Mouse (Mus musculus) midbrain, embryonic 16.5 days (tissue): ENCODE results near the gene Pth2. TPM values are rescaled to one million over a fixed set of nuclear protein-coding genes. Genes with fewer than 3 reads are reported as not detected.

Experiments
- ATAC-seq: fragments of 200-750 bp; cut with Nextera tagmentation; 2 replicates; pipeline ENCODE4 v1.8.0; 2017; ENCODE audit warnings: moderate TSS enrichment
- H3K27ac ChIP-seq: fragments of 300-500 bp; sonication (generic); 2 replicates; pipeline ENCODE4 v1.5.1; 2014; ENCODE audit warnings: mild to moderate bottlenecking, low read length, mixed read lengths
- H3K27me3 ChIP-seq: fragments of 300-500 bp; sonication (generic); 2 replicates; pipeline ENCODE4 v1.6.1; 2014; ENCODE audit warnings: low read depth, low read length, mixed read lengths; ENCODE audit not compliant: control insufficient read depth, insufficient read depth
- H3K36me3 ChIP-seq: fragments of 300-500 bp; sonication (generic); 2 replicates; pipeline ENCODE4 v1.6.1; 2014; ENCODE audit warnings: mild to moderate bottlenecking, low read length, moderate library complexity, mixed read lengths; ENCODE audit not compliant: control insufficient read depth, insufficient read depth
- H3K4me1 ChIP-seq: fragments of 300-500 bp; sonication (generic); 2 replicates; pipeline ENCODE4 v1.6.1; 2014; ENCODE audit warnings: mild to moderate bottlenecking, low read length, mixed read lengths; ENCODE audit not compliant: control insufficient read depth, insufficient read depth
- H3K4me2 ChIP-seq: fragments of 300-500 bp; sonication (generic); 2 replicates; pipeline ENCODE4 v1.6.1; 2014; ENCODE audit warnings: mild to moderate bottlenecking, low read length, mixed read lengths
- H3K4me3 ChIP-seq: fragments of 300-500 bp; sonication (generic); 2 replicates; pipeline ENCODE4 v1.5.1; 2014; ENCODE audit warnings: low read depth, mild to moderate bottlenecking, low read length, moderate library complexity, mixed read lengths
- H3K9ac ChIP-seq: fragments of 300-500 bp; sonication (generic); 2 replicates; pipeline ENCODE4 v1.6.1; 2014; ENCODE audit warnings: low read depth, low read length, mixed read lengths
- H3K9me3 ChIP-seq: fragments of 300-500 bp; sonication (generic); replicated peaks from 2 replicates; pipeline ENCODE4 v1.6.1; 2014; ENCODE audit warnings: mild to moderate bottlenecking, low read length, mixed read lengths; ENCODE audit not compliant: control insufficient read depth, poor library complexity, severe bottlenecking
- WGBS: fragments of 180-500 bp; shearing (Covaris S2); extraction: QIAGEN DNeasy Blood & Tissue Kit; methylation state at CpG from one replicate; pipeline ENCODE4 v1.1.7; 2014; 5-methylcytosine and 5-hydroxymethylcytosine counted together
- polyA plus RNA-seq: library from polyadenylated mRNA; unstranded; fragments of >200 nt; fragmentation: Nextera tagmentation; extraction: Ambion mirVana; gene quantifications from 2 replicates; pipeline ENCODE4 v1.2.1, GENCODE M21; 2015

Gene Pth2
- polyA plus RNA-seq, 1 experiment from 2014 or later = 1.2 TPM

- peaks cover 15% of the 10 kb centered on the region for H3K4me1 ChIP-seq
- H3K9me3 ChIP-seq = no peaks in the 10 kb centered on the region
- H3K4me2 ChIP-seq = no peak overlapping the region
- ATAC-seq = no peak
- WGBS = 91% methylated on average over 14 of the region's 14 CpGs
- no peak overlapping the region for H3K4me3 ChIP-seq
- no peaks in the 10 kb centered on the region for H3K27me3 ChIP-seq
- no peak overlapping the region for H3K27ac ChIP-seq
- H3K36me3 ChIP-seq = peaks cover 13% of the 10 kb centered on the region
- no peak overlapping the region for H3K9ac ChIP-seq
Measured at GRCm38 (mm10) chr7:45157459-45157858, 23.3 kb upstream of the Pth2 start.

GRCm38 (mm10) chr7:45158991-45159390, 21.8 kb upstream of the Pth2 start:
- no peaks in the 10 kb centered on the region for H3K9me3 ChIP-seq
- WGBS = 96% methylated on average over 6 of the region's 6 CpGs
- H3K4me2 ChIP-seq = no peak overlapping the region
- H3K4me3 ChIP-seq = no peak overlapping the region
- peaks cover 13% of the 10 kb centered on the region for H3K36me3 ChIP-seq
- no peak for ATAC-seq
- H3K27ac ChIP-seq = no peak overlapping the region
- peaks cover 10% of the 10 kb centered on the region for H3K27me3 ChIP-seq
- no peak overlapping the region for H3K9ac ChIP-seq
- H3K4me1 ChIP-seq = peaks cover 14% of the 10 kb centered on the region

- Histone ChIP-seq H3K27me3 (peaks cover 24% of the 10 kb centered on the region), H3K9me3 (no peaks in the 10 kb centered on the region), H3K4me2 (no peak overlapping the region), H3K4me1 (peaks cover 10% of the 10 kb centered on the region), H3K4me3 (no peak overlapping the region), H3K27ac (no peak overlapping the region), H3K9ac (no peak overlapping the region), H3K36me3 (peaks cover 13% of the 10 kb centered on the region)
- 92% methylated on average over 6 of the region's 6 CpGs for WGBS
- no peak for ATAC-seq
Measured at GRCm38 (mm10) chr7:45160316-45160800, 20.4 kb upstream of the Pth2 start.

GRCm38 (mm10) chr7:45160866-45161265, 19.9 kb upstream of the Pth2 start:
- Histone ChIP-seq H3K4me1 (peaks cover 8% of the 10 kb centered on the region), H3K4me3 (no peak overlapping the region), H3K4me2 (no peak overlapping the region), H3K27me3 (peaks cover 29% of the 10 kb centered on the region), H3K9ac (no peak overlapping the region), H3K9me3 (no peaks in the 10 kb centered on the region), H3K36me3 (peaks cover 13% of the 10 kb centered on the region), H3K27ac (no peak overlapping the region)
- WGBS = 97% methylated on average over 3 of the region's 3 CpGs
- ATAC-seq = no peak

GRCm38 (mm10) chr7:45161612-45162473, 19.0 kb upstream of the Pth2 start:
- Histone ChIP-seq H3K27ac (peak overlapping the region; percentile 42), H3K4me1 (peaks cover 8% of the 10 kb centered on the region), H3K36me3 (peaks cover 13% of the 10 kb centered on the region), H3K9ac (peak overlapping the region; percentile 56), H3K4me3 (peak overlapping the region; percentile 44), H3K27me3 (peaks cover 38% of the 10 kb centered on the region), H3K9me3 (no peaks in the 10 kb centered on the region), H3K4me2 (peak overlapping the region; percentile 86)
- ATAC-seq = peak; percentile 94
- 4% methylated on average over 32 of the region's 35 CpGs for WGBS

- peak overlapping the region; percentile 39 for H3K27ac ChIP-seq
- peaks cover 8% of the 10 kb centered on the region for H3K4me1 ChIP-seq
- peaks cover 11% of the 10 kb centered on the region for H3K36me3 ChIP-seq
- whole genome bisulfite sequencing = 23% methylated on average over 6 of the region's 6 CpGs
- peak overlapping the region; percentile 44 for H3K4me3 ChIP-seq
- ATAC-seq = peak; percentile 13; the same call in 1 of the 2 replicates
- peak overlapping the region; percentile 86 for H3K4me2 ChIP-seq
- peaks cover 41% of the 10 kb centered on the region for H3K27me3 ChIP-seq
- H3K9ac ChIP-seq = peak overlapping the region; percentile 56
- H3K9me3 ChIP-seq = no peaks in the 10 kb centered on the region
Measured at GRCm38 (mm10) chr7:45162551-45162950, 18.2 kb upstream of the Pth2 start.

GRCm38 (mm10) chr7:45162996-45163615, 17.7 kb upstream of the Pth2 start:
- Histone ChIP-seq H3K4me3 (no peak overlapping the region), H3K36me3 (peaks cover 11% of the 10 kb centered on the region; the same call in 1 of the 2 replicates), H3K4me1 (peaks cover 14% of the 10 kb centered on the region), H3K4me2 (no peak overlapping the region; the same call in 1 of the 2 replicates), H3K9me3 (no peaks in the 10 kb centered on the region), H3K27me3 (peaks cover 46% of the 10 kb centered on the region), H3K9ac (no peak overlapping the region), H3K27ac (no peak overlapping the region)
- ATAC-seq = no peak
- WGBS = 67% methylated on average over 9 of the region's 9 CpGs

GRCm38 (mm10) chr7:45163735-45164490, 16.9 kb upstream of the Pth2 start, which contains the start of gene Slc17a7:
Gene Slc17a7 (plus strand): TSS chr7:45163949.
- Histone ChIP-seq H3K27ac (no peak within 1 kb of the TSS), H3K4me2 (peak within 1 kb of the TSS; percentile 57), H3K9me3 (no peaks in the 10 kb centered on the region), H3K4me1 (peaks cover 20% of the 10 kb centered on the region), H3K36me3 (peaks cover 6% of the 10 kb centered on the region; the same call in 1 of the 2 replicates), H3K27me3 (peaks cover 54% of the 10 kb centered on the region), H3K9ac (peak within 1 kb of the TSS; percentile 44; the same call in 1 of the 2 replicates), H3K4me3 (peak within 1 kb of the TSS; percentile 36)
- ATAC-seq = no peak
- WGBS = 1% methylated on average over 39 of the region's 41 CpGs
